Mouse (Mus musculus) olfactory bulb, adult 2 months (tissue): Measurements from ENCODE around the gene Meiob. TPM values are rescaled to one million over a fixed set of nuclear protein-coding genes. Genes with fewer than 3 reads are reported as not detected.

Experiments
- H3K27ac ChIP-seq: fragments of 200-500 bp; 2 replicates; pipeline ENCODE4 v1.5.1; 2012; ENCODE audit warnings: low read depth, low read length; ENCODE audit not compliant: insufficient read depth
- H3K4me1 ChIP-seq: fragments of 200-500 bp; 2 replicates; pipeline ENCODE4 v1.6.1; 2012; ENCODE audit warnings: low read length; ENCODE audit not compliant: control insufficient read depth, insufficient read depth
- H3K4me3 ChIP-seq: fragments of 200-500 bp; 2 replicates; pipeline ENCODE4 v1.5.1; 2012; ENCODE audit warnings: mild to moderate bottlenecking, low read depth, low read length, moderate library complexity; ENCODE audit not compliant: insufficient read depth
- CTCF ChIP-seq: fragments of 200-500 bp; IDR thresholded peaks from 2 replicates; pipeline ENCODE4 v1.5.1; 2012; ENCODE audit warnings: low read depth, mild to moderate bottlenecking, low read length, moderate library complexity; ENCODE audit not compliant: insufficient read depth
- POLR2A ChIP-seq: fragments of 200-500 bp; IDR thresholded peaks from 2 replicates; pipeline ENCODE4 v1.6.1; 2012; ENCODE audit warnings: mild to moderate bottlenecking, low read depth, low read length, moderate library complexity; ENCODE audit not compliant: insufficient read depth
- WGBS: fragments of 180-500 bp; shearing (Covaris S2); methylation state at CpG from one replicate; pipeline ENCODE4 v1.1.7; 2018; 5-methylcytosine and 5-hydroxymethylcytosine counted together
- polyA plus RNA-seq: library from polyadenylated mRNA; stranded (reverse); fragments of >200 nt; gene quantifications from 2 replicates; pipeline ENCODE4 v1.2.4, GENCODE M21; 2012; ENCODE audit warnings: low replicate concordance; ENCODE audit not compliant: missing spikeins, insufficient read depth, insufficient read length

Gene Meiob
- polyA plus RNA-seq, 1 experiment = not detected

GRCm38 (mm10) chr17:24817503-24817902, 13.4 kb downstream of the Meiob start:
- H3K4me1 ChIP-seq = no peaks in the 10 kb centered on the region
- H3K4me3 ChIP-seq = no peak overlapping the region
- WGBS = 44% methylated on average over 1 of the region's 1 CpGs
- TF ChIP-seq POLR2A (no peak), CTCF (no peak)
- H3K27ac ChIP-seq = no peak overlapping the region

- no peaks in the 10 kb centered on the region for H3K4me1 ChIP-seq
- H3K27ac ChIP-seq = no peak overlapping the region
- 55% methylated on average over 6 of the region's 6 CpGs for WGBS
- no peak for TF ChIP-seq POLR2A
- no peak for TF ChIP-seq CTCF
- H3K4me3 ChIP-seq = no peak overlapping the region
Observed at GRCm38 (mm10) chr17:24818172-24818571, 14.1 kb downstream of the Meiob start.

- H3K4me3 ChIP-seq = no peak overlapping the region
- TF ChIP-seq CTCF (no peak), POLR2A (no peak)
- 72% methylated on average over 2 of the region's 2 CpGs for WGBS
- H3K4me1 ChIP-seq = no peaks in the 10 kb centered on the region
- H3K27ac ChIP-seq = no peak overlapping the region
Observed at GRCm38 (mm10) chr17:24819469-24819868, 15.4 kb downstream of the Meiob start.

GRCm38 (mm10) chr17:24821351-24822280, 17.5 kb downstream of the Meiob start:
- 51% methylated on average over 3 of the region's 3 CpGs for WGBS
- Histone ChIP-seq H3K27ac (no peak overlapping the region), H3K4me1 (no peaks in the 10 kb centered on the region), H3K4me3 (no peak overlapping the region)
- TF ChIP-seq POLR2A (no peak), CTCF (no peak)

- TF ChIP-seq POLR2A = no peak
- no peak for TF ChIP-seq CTCF
- H3K4me3 ChIP-seq = no peak within 1 kb of the TSS
- no peaks in the 10 kb centered on the region; the same call in 1 of the 2 replicates for H3K4me1 ChIP-seq
- H3K27ac ChIP-seq = no peak within 1 kb of the TSS
- 71% methylated on average over 8 of the region's 8 CpGs for WGBS
Observed at GRCm38 (mm10) chr17:24839842-24840241, 35.8 kb downstream of the Meiob start, which contains the start of gene Hagh. Gene Hagh, plus strand, starts transcription at chr17:24840143.

- Histone ChIP-seq H3K4me1 (no peaks in the 10 kb centered on the region; the same call in 1 of the 2 replicates), H3K4me3 (no peak overlapping the region), H3K27ac (no peak overlapping the region)
- no peak for TF ChIP-seq POLR2A
- no peak for TF ChIP-seq CTCF
- 63% methylated on average over 5 of the region's 5 CpGs for WGBS
Observed at GRCm38 (mm10) chr17:24840341-24840740, 36.3 kb downstream of the Meiob start.

- Histone ChIP-seq H3K27ac (no peak overlapping the region), H3K4me1 (no peaks in the 10 kb centered on the region; the same call in 1 of the 2 replicates), H3K4me3 (no peak overlapping the region)
- 57% methylated on average over 4 of the region's 4 CpGs for WGBS
- TF ChIP-seq CTCF (no peak), POLR2A (no peak)
Observed at GRCm38 (mm10) chr17:24841133-24841532, 37.0 kb downstream of the Meiob start.

- no peak overlapping the region for H3K27ac ChIP-seq
- H3K4me3 ChIP-seq = no peak overlapping the region
- WGBS = 65% methylated on average over 2 of the region's 2 CpGs
- TF ChIP-seq CTCF (no peak), POLR2A (no peak)
- no peaks in the 10 kb centered on the region; the same call in 1 of the 2 replicates for H3K4me1 ChIP-seq
Observed at GRCm38 (mm10) chr17:24842631-24843030, 38.5 kb downstream of the Meiob start.

GRCm38 (mm10) chr17:24844525-24844924, 40.4 kb downstream of the Meiob start:
- WGBS = 62% methylated on average over 9 of the region's 9 CpGs
- Histone ChIP-seq H3K27ac (no peak overlapping the region), H3K4me3 (no peak overlapping the region), H3K4me1 (no peaks in the 10 kb centered on the region; the same call in 1 of the 2 replicates)
- TF ChIP-seq CTCF (no peak), POLR2A (no peak)
